Mouse (Mus musculus) spleen, postnatal 14 days (tissue): ENCODE data around the gene Paox.

Experiments
- DNase-seq, 2 experiments: peaks; one replicate each; pipeline ENCODE4 v3.0.0; 2021 to 2022; ENCODE audit warnings: low spot score in 2 of 2

The Paox gene

GRCm38 (mm10) chr7:140170863-140171262 lies 55.3 kb downstream of the Paox start:
- no peak for DNase-seq

GRCm38 (mm10) chr7:140172936-140173335 lies 57.3 kb downstream of the Paox start, which contains the start of gene Olfr523:
TSS of gene Olfr523 (plus strand) at chr7:140173217.
- no peak for DNase-seq

GRCm38 (mm10) chr7:140179176-140179575 lies 63.6 kb downstream of the Paox start:
- no peak for DNase-seq

- DNase-seq: no peak
These were observed 65.1 kb downstream of the Paox start for GRCm38 (mm10) chr7:140180692-140181091.

- no peak for DNase-seq
These were observed 68.6 kb downstream of the Paox start for GRCm38 (mm10) chr7:140184206-140184605.
